Mouse (Mus musculus): Measurements from ENCODE around the gene Lhfp.

DNA sequence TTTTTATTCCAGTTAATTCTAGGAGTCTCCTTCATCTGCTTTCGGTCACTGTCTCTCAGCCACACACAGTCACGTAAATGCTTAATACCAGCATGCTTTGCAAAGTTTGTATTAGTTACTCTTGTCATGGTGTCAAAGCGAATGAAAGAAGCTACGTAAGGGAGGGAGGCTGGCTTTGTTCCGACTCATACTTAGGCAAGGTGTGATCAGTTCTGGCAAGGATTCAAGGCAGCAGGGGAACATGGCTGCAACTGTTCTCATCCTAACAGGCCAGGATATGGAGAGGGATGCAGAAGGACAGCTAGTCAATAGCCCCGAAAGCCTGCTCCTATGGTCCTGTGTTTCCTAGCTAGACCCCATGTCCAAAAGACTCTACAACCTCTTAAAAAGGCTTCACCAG, 39.0 kb downstream of the Lhfp start:
- TF ChIP-seq POLR2A (IDR thresholded peaks at IDR 0.05; ENCODE audit: borderline replicate concordance, extremely low read depth, insufficient read depth, insufficient read length, poor library complexity, severe bottlenecking) (no peak), CTCF (IDR thresholded peaks at IDR 0.05; ENCODE audit: borderline replicate concordance, extremely low read depth, insufficient read depth, insufficient read length) (no peak)

Measured in brain, embryonic 14.5 days (tissue).